Mouse (Mus musculus) myocyte (in vitro differentiated cells): Measurements from ENCODE around the gene Fam53a.

ENCODE experiments used
- CEBPB ChIP-seq: IDR thresholded peaks from 2 replicates; pipeline ENCODE4 v1.6.1; 2011; ENCODE audit warnings: mild to moderate bottlenecking, moderate library complexity; ENCODE audit not compliant: poor library complexity, insufficient read depth, severe bottlenecking
- E2F4 ChIP-seq: IDR thresholded peaks from one replicate; pipeline ENCODE4 v1.6.1; 2011; ENCODE audit warnings: mild to moderate bottlenecking, control low read depth, moderate library complexity; ENCODE audit not compliant: insufficient read depth
- POLR2A ChIP-seq: IDR thresholded peaks from one replicate; pipeline ENCODE4 v1.6.1; 2011; ENCODE audit warnings: low read depth, mild to moderate bottlenecking, control low read depth, moderate library complexity; ENCODE audit not compliant: insufficient read length
- POLR2AphosphoS2 ChIP-seq: IDR thresholded peaks from one replicate; pipeline ENCODE4 v1.6.1; 2011; ENCODE audit warnings: low read depth, control low read depth; ENCODE audit not compliant: insufficient read length

GRCm38 (mm10) chr5:33678244-33678643, 48.8 kb upstream of the Fam53a start:
- TF ChIP-seq POLR2AphosphoS2 (no peak), E2F4 (no peak), POLR2A (no peak), CEBPB (no peak)
